In the genomic region with DNA sequence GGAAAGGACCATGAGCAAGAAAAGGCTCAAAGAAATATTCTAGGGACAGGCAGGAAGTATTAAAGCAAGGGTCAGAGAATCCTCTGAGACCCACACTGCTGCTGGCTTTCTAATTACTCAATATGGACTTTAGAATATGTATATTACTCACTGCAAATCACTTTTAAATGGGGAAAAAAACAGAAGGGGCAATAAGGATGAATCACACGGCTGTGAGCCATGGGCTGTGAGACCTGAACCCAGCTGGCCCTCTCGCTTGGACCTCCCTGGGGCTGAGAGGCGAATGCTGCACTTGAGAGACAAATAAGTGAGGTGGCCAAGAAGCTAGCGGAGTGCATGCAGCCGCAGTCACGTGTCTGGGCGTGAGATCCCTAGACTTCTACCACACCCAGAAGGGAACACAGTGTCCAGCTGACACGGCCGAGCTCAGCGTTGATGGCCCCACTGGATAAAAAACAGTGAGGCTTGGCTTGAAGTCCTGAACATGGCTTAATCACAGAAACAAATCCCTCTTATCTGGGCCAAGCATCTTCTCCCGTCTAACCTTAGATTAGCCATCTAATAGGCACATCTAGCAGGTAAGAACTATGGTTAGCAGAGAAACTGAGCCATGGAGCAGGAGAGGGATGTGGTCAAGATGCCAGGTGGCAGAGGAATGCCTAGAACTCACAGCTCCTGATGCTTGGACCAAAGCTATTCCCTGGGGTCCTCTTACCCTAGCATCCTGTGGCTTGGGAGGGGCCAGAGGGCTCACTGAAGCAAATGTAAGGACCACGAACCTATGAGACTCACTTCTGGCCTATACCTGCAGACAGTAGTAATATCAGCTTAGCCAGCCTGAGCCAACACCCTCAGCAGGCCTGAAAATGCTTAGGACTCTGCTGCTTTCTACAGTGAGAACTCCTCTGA, we compare ENCODE assay signal across 33 mouse cellular contexts. TPM values are rescaled to one million over a fixed set of nuclear protein-coding genes. Genes with fewer than 3 reads are reported as not detected.
DNase-seq lines count a peak whose midpoint lies in the region; ATAC-seq and TF ChIP-seq lines count a peak whose summit lies in the region.
"Had no signal": no experiment of that assay in that cellular context is flagged by ENCODE, and none has a peak within 500 bp of the region (broad histone marks: within the 10 kb centered on the region; RNA-seq: fewer than 3 reads in every experiment).

No protein-coding gene starts in this region.

- no peak overlapping the region for H3K27ac ChIP-seq in stomach, postnatal 0 days (replicated peaks)
- H3K27ac ChIP-seq in midbrain, embryonic 11.5 days (ENCODE audit: low read depth, low read length): no peak overlapping the region
- H3K27ac ChIP-seq: embryonic facial prominence, embryonic 15.5 days; kidney, postnatal 0 days; midbrain, embryonic 10.5 days; neural tube, embryonic 15.5 days had no signal

- H3K36me3 ChIP-seq in stomach, postnatal 0 days (ENCODE audit: control insufficient read depth, insufficient read depth, low read length): peaks cover 12% of the 10 kb centered on the region
- H3K36me3 ChIP-seq in midbrain, embryonic 11.5 days (ENCODE audit: control insufficient read depth, insufficient read depth, low read length): no peaks in the 10 kb centered on the region; the same call in 1 of the 2 replicates

- H3K4me3 ChIP-seq in stomach, postnatal 0 days (ENCODE audit: low read depth, low read length): no peak overlapping the region
- no peak overlapping the region for H3K4me3 ChIP-seq in midbrain, embryonic 11.5 days (ENCODE audit: low read depth, low read length)
- H3K4me3 ChIP-seq: embryonic facial prominence, embryonic 15.5 days; midbrain, embryonic 10.5 days; neural tube, embryonic 15.5 days had no signal

- intact Hi-C loops in heart, postnatal 25 days (cut with DNase I): no loop called here

- no peaks in the 10 kb centered on the region for H3K9me3 ChIP-seq in stomach, postnatal 0 days (ENCODE audit: control insufficient read depth, low read length)
- H3K9me3 ChIP-seq in midbrain, embryonic 11.5 days (ENCODE audit: control insufficient read depth, low read length): no peaks in the 10 kb centered on the region
- H3K9me3 ChIP-seq: embryonic facial prominence, embryonic 15.5 days; G1E; midbrain, embryonic 10.5 days; neural tube, embryonic 15.5 days had no signal

- 71% methylated on average over 12 of the region's 12 CpGs for WGBS in stomach, postnatal 0 days
- 90% methylated on average over 12 of the region's 12 CpGs for WGBS in midbrain, embryonic 11.5 days

- no peaks in the 10 kb centered on the region for H3K27me3 ChIP-seq in stomach, postnatal 0 days (ENCODE audit: control insufficient read depth, insufficient read depth, low read length)
- no peaks in the 10 kb centered on the region for H3K27me3 ChIP-seq in midbrain, embryonic 11.5 days (ENCODE audit: control insufficient read depth, insufficient read depth, low read length)
- H3K27me3 ChIP-seq: CH12.LX; embryonic facial prominence, embryonic 15.5 days; neural tube, embryonic 15.5 days; Patski had no signal

- H3K9ac ChIP-seq in stomach, postnatal 0 days (ENCODE audit: low read length): no peak overlapping the region
- H3K9ac ChIP-seq in midbrain, embryonic 11.5 days (ENCODE audit: low read length): no peak overlapping the region
- H3K9ac ChIP-seq: embryonic facial prominence, embryonic 15.5 days; neural tube, embryonic 15.5 days had no signal

- peak; percentile 44 for DNase-seq in urinary bladder, postnatal 14 days (ENCODE audit: low spot score)
- no peak for DNase-seq in urinary bladder, postnatal 10 days (ENCODE audit: low spot score)
- DNase-seq in gastrocnemius, postnatal 10 days: peak; percentile 37
- peak; percentile 28 for DNase-seq in heart, postnatal 25 days (ENCODE audit: low spot score)
- DNase-seq in stomach, postnatal 0 days (ENCODE audit: low spot score): peak; percentile 36
- DNase-seq in midbrain, embryonic 11.5 days (ENCODE audit: low spot score, missing footprints): no peak
- DNase-seq: adrenal gland, postnatal 36 days; B cell, adult 2 months; cerebellum, adult 11 months; cerebellum, adult 9-11 months; kidney, adult 11 months; right cerebral cortex, adult 18-20 months; thymus, postnatal 14 days had no signal

- H3K4me2 ChIP-seq in stomach, postnatal 0 days (replicated peaks; ENCODE audit: low read depth): no peak overlapping the region
- no peak overlapping the region for H3K4me2 ChIP-seq in midbrain, embryonic 11.5 days
- H3K4me2 ChIP-seq: embryonic facial prominence, embryonic 15.5 days; neural tube, embryonic 15.5 days had no signal

- TF ChIP-seq EP300 in stomach, postnatal 0 days (optimal IDR thresholded peaks at IDR 0.05): no peak

- no peak for TF ChIP-seq CTCF in stomach, postnatal 0 days (IDR thresholded peaks at IDR 0.05; ENCODE audit: low read depth)

- ATAC-seq in stomach, postnatal 0 days (ENCODE audit: low FRiP score, low TSS enrichment): peak; percentile 46; the same call in 1 of the 2 replicates
- ATAC-seq in midbrain, embryonic 11.5 days (ENCODE audit: low FRiP score): no peak
- no peak for ATAC-seq in frontal cortex, adult (ENCODE audit: low TSS enrichment)
- ATAC-seq: forebrain, embryonic 14.5 days; hindbrain, embryonic 16.5 days; Patski had no signal

- no peaks in the 10 kb centered on the region for H3K4me1 ChIP-seq in stomach, postnatal 0 days (replicated peaks; ENCODE audit: control insufficient read depth, insufficient read depth)
- no peaks in the 10 kb centered on the region for H3K4me1 ChIP-seq in midbrain, embryonic 11.5 days (ENCODE audit: control insufficient read depth, insufficient read depth, low read length)
- H3K4me1 ChIP-seq: embryonic facial prominence, embryonic 15.5 days; midbrain, embryonic 10.5 days; neural tube, embryonic 15.5 days had no signal

RNA-seq across cellular contexts. Expression of a gene that starts 11.9 kb away (rescaled TPM):
- total RNA-seq in gastrocnemius, postnatal 10 days (2021): 1 to 10 TPM; 7.2 to 9.0 TPM
- total RNA-seq in heart, postnatal 25 days (2021): 1 to 10 TPM; 7.0 to 7.1 TPM
- polyA plus RNA-seq in stomach, postnatal 0 days (2015; fragmentation: Nextera tagmentation; extraction: Ambion mirVana): 64.9 and 65.7 TPM in 2 replicates
- 32.3 and 34.6 TPM in 2 replicates for polyA plus RNA-seq in midbrain, embryonic 11.5 days (2014; fragmentation: Nextera tagmentation; extraction: Ambion mirVana)

RNA-seq across cellular contexts. Expression of a gene that starts 18.3 kb away (rescaled TPM):
- total RNA-seq in gastrocnemius, postnatal 10 days (2021): not detected
- total RNA-seq in heart, postnatal 25 days (2021): not detected
- not detected in 2 replicates for polyA plus RNA-seq in stomach, postnatal 0 days (2015; fragmentation: Nextera tagmentation; extraction: Ambion mirVana)
- polyA plus RNA-seq in midbrain, embryonic 11.5 days (2014; fragmentation: Nextera tagmentation; extraction: Ambion mirVana): not detected in 2 replicates
- total RNA-seq: adrenal gland, adult 18-20 months; adrenal gland, postnatal 36 days; CH12.LX; common myeloid progenitor, adult 5-6 weeks; G1E; granulocyte monocyte progenitor cell, adult 5-6 weeks; heart, postnatal 14 days; layer of hippocampus, postnatal 10 days; liver, adult 2 months had no signal
- polyA plus RNA-seq: embryonic facial prominence, embryonic 15.5 days; forebrain, embryonic 14.5 days; G1E; hindbrain, embryonic 16.5 days; kidney, postnatal 0 days; limb, embryonic 11.5 days; liver, adult 2 months; liver, embryonic 16.5 days; lung, embryonic 16.5 days; midbrain, embryonic 10.5 days; neural tube, embryonic 15.5 days; Patski; small intestine, adult 2 months had no signal

RNA-seq across cellular contexts. Expression of a gene that starts 25.2 kb away (rescaled TPM):
- total RNA-seq in gastrocnemius, postnatal 10 days (2021): 10 to 100 TPM; 83.4 to 94.8 TPM
- total RNA-seq in heart, postnatal 25 days (2021): 10 to 100 TPM; 82.1 to 82.5 TPM
- polyA plus RNA-seq in stomach, postnatal 0 days (2015; fragmentation: Nextera tagmentation; extraction: Ambion mirVana): 66.5 and 68.4 TPM in 2 replicates
- 138 and 144 TPM in 2 replicates for polyA plus RNA-seq in midbrain, embryonic 11.5 days (2014; fragmentation: Nextera tagmentation; extraction: Ambion mirVana)

RNA-seq across cellular contexts. Expression of a gene that starts 33.6 kb away (rescaled TPM):
- total RNA-seq in gastrocnemius, postnatal 10 days (2021): 10 to 100 TPM; 11.7 to 11.9 TPM
- 1 to 10 TPM; 3.5 to 4.7 TPM for total RNA-seq in heart, postnatal 25 days (2021)
- 12.2 and 14.3 TPM in 2 replicates for polyA plus RNA-seq in stomach, postnatal 0 days (2015; fragmentation: Nextera tagmentation; extraction: Ambion mirVana)
- 2.4 and 3.2 TPM in 2 replicates for polyA plus RNA-seq in midbrain, embryonic 11.5 days (2014; fragmentation: Nextera tagmentation; extraction: Ambion mirVana)

RNA-seq across cellular contexts. Expression of a gene that starts 57.8 kb away (rescaled TPM):
- under 1 TPM in 1 of 2 experiments, not detected in 1; 0.11 TPM for total RNA-seq in gastrocnemius, postnatal 10 days (2021)
- total RNA-seq in heart, postnatal 25 days (2021): under 1 TPM in 1 of 2 experiments, not detected in 1; 0.08 TPM
- 0.21 and 0.23 TPM in 2 replicates for polyA plus RNA-seq in stomach, postnatal 0 days (2015; fragmentation: Nextera tagmentation; extraction: Ambion mirVana)
- polyA plus RNA-seq in midbrain, embryonic 11.5 days (2014; fragmentation: Nextera tagmentation; extraction: Ambion mirVana): 2.0 and 2.1 TPM in 2 replicates
- total RNA-seq: granulocyte monocyte progenitor cell, adult 5-6 weeks; liver, adult 2 months had no signal
- polyA plus RNA-seq: G1E; limb, embryonic 11.5 days; liver, embryonic 16.5 days had no signal

Comparison
In these comparisons a context has a peak if more than half of its experiments do, and no peak if none do; other contexts are left out.
1. DNase-seq: peak in urinary bladder, postnatal 14 days (single experiment), gastrocnemius, postnatal 10 days (single experiment), heart, postnatal 25 days (single experiment) and stomach, postnatal 0 days (single experiment); none in urinary bladder, postnatal 10 days (single experiment) and midbrain, embryonic 11.5 days (single experiment).